Mouse (Mus musculus) kidney, postnatal 14 days (tissue): ENCODE measurements at regions not wholly inside any gene's neighbourhood (a gene's known extent, or its start where the extent isn't known, plus 50 kb on each side); places are given as distances from the start of the nearest gene placed in this dataset.
"Not testable (repeated sequence)": the region's sequence is repeated elsewhere in the genome, so short reads cannot be mapped to it uniquely, and the experiment has no call there.

Experiments
- DNase-seq: peaks from one replicate; pipeline ENCODE4 v3.0.0; 2022; ENCODE audit warnings: mixed read lengths

DNA sequence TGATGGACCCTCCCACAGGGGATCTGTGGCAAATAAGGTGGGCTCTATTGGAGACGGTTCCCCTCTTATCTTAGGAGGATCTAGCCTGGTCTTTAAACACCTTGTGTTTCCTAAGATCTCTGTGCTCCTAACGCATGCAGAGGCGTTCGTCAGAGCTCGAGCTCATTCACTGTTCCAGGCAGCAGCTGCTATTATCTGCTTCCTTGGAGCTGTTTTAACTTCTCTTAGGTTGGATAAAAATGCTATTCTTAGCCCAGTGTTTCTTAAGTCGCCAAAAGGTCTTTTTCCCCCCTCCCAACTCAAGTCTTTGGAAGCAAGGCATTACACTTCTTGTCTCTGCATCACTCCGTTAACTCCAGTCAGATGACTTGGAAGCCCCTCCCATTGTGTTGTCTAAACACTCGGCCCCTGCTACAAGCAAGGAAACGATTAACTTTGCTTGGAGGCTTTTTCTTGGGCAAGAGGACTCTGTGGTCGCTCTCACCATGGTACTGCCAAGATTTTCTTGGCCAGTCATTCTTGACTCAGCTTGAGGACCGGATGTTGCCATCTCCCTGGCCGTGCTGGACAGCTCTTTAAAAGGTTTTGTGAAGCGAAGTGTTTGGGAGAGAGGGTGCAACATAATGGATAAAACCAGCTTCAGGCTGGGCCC lies 185.6 kb downstream of the Diras2 start:
- no peak for DNase-seq

DNA sequence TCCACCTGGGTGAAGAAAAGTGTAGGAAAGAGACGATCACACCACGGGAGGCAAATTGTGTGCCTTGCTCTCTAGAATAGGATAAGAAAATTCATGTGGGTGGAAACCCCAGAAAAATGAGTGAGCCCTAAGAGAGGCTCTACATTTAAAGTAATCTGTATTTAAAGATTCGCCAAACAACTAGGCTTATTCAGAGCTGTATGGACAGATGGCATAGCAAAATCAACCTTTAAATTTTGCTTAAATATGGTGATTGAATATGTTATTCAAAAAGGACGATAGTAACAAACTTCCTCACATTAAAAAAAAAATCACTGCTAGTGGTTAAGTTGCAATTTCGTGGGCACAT lies 185.1 kb downstream of the Diras2 start:
- DNase-seq = no peak

DNA sequence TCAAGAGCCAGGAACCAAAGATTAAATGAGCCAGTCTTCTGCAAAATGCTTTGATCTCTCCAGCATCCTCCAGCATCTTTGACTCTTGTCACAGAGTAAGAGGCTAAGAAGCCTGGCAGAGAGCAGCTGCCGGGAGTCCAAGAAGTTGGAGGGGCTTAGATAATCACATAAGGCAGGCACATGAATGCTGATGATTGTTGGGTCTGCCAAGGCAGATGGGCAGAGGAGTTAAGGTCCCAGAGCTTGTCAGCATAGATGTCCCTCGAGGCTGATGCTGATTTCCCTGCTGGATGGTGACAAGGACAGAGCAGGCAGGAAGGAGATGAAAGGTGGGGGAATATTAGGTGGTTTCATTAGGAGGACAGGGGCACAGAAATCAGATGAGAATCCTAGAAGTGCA lies 183.4 kb downstream of the Diras2 start:
- no peak for DNase-seq

DNA sequence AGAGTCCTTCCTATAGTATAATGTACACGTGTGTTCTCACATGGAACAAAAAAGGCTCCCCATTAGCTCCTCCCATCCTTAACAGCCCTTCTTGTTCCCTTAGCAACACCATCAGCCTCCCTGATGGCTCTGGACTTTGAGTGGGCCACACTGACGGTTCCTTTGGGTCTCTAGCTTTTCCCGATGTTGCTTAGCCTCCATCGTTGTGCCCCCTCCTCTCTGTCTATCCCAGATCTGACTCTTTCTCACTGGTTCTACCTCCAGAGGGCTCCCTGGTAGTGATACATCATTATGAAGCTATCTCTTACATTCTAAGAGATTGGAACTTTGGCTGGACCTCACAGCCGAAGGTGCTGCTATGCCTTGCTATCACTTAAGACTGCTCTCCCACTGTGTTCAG lies 181.5 kb downstream of the Diras2 start:
- DNase-seq = no peak

DNA sequence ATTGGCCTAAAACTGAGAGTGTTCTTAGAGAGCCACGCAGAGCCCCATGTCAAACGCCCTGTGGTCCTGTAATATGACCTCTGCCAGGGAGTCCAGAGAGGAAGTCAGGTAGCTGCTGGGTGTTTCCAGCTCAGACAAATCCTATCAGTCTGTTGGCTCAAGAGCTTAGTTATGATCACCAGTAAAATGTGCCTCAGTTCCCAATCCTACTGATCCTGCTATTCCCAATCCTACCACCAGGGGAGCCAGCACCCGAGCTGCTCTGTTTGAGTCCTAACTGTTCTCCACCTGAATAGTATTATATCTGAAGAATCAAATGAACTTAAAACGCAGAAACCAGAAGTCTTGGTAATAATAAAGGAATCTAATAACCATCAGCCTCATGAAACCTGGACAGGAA lies 178.5 kb downstream of the Diras2 start:
- no peak for DNase-seq

DNA sequence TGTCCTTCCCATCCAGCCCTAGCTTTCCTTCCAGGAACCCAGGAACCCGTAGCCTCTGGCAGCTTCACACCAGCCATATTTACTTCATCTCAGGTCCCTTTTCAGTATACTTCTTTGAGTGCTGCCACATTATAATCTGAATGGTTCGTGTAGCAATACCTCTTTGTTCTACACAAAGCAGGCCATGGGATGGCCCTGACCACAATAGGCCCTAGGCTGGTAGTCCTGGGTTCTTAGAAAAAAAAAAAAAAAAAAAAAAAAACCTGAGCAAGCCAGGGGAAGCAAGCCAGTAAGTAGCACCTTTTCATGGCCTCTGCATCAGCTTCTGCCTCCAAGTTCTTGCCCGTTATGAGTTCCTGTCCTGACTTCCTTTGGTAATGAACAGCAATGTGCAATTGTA lies 177.6 kb downstream of the Diras2 start:
- DNase-seq = no peak

DNA sequence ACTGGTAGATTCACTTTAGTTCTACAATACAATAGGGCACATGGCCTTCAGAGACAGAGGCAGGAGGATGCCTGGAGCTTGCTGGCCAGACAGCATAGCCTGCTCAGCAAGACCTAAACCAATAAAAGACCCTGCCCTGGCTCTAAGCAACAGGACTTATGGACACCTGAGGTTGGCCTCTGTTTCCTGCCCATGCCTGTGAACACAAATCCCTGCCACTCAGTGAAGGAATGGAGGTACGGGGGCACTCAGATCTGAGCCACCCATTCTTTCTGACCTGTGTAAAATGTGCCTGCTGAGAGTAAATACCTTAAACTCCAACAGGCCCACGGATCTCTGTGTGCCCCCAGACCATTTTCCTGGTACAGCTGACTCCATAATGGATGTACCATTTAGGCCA lies 177.1 kb downstream of the Diras2 start:
- no peak for DNase-seq

DNA sequence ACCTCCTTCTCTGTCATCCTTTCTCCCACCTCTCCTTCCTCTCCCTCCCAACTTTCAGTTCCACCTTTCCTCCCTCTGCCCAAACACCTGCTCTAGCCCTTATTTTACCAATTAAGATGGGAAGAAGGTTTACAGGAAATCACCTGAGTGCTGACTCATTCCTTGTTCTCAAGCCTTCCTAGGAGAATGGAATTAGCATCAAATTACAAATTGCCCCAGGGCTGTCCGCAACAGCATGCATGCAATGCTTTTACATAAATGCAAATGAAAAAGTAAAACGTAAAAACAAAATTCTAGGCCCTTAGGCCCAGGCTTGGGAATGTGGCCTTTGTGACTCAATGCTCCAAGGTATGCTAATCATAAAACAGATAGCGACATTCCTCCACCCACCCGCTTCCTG lies 175.2 kb downstream of the Diras2 start:
- DNase-seq = not testable (repeated sequence)

DNA sequence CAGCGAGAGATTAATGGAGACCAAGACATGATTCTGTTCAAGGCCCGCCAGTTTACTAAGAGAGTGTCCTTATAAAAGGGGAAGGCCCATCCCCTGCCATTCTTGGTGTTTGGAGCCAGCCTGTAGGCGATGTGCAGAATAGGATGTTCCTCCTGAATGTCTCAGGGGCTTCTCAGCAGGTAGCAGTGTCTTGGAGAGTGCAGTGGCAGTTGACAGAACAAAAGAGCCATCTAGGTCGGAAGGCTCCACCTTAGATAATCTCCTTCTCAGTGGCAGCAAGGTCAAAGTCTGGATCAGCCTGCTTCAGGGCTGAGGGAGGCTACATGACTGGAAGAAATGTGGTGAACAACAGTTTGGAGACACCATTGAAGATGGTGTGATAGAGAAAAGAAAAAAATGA lies 171.7 kb downstream of the Diras2 start:
- DNase-seq = not testable (repeated sequence)

DNA sequence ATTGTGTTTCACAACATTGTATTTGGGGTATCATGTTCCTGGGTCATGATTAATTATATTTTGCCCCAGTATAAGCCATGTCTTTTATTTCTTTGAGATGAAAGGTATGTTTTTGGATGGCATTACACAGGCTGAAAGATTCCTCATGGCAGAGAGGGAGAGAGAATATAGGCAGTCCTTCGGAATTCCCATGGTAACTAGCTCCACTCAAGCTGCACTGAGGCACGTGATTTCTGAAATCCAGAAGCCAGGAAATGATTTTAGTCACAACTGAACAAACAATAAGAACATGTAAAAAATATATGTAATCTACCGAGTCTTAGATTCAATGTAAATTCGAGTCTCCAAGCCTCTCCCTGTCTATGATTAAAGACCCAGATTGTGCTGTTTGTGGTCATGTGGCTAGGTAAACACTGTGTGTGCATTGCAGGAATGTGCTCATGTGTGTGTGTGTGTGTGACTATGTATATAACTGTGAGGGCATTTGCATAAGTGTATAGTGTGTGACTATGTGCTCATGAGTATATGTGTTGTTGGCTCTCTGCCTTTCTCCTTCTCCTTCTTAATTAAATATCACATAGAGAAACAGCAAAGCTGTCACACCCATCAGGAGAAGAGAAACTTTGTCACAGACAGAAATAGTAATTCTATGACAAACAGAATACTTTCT lies 169.8 kb downstream of the Diras2 start:
- no peak for DNase-seq

DNA sequence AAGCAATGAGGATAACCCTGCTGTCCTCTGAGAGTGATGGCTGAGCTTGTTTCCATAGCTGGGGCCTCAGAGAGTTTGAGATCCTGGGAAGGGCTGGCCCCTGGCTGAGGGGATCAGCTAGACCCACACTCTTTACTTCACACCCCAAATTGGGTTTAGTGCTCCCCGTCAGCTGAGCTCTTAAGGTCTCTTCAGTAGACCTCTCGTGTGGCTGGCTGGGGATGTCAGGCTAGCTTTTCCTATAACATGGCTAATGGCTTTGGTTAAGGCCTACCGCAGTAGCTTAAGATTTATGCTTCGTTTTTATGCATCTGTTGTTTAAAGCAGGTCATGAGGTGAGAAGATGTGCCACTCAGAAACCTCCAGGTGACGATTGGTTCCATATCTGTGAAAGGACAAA lies 168.8 kb downstream of the Diras2 start:
- DNase-seq = no peak

DNA sequence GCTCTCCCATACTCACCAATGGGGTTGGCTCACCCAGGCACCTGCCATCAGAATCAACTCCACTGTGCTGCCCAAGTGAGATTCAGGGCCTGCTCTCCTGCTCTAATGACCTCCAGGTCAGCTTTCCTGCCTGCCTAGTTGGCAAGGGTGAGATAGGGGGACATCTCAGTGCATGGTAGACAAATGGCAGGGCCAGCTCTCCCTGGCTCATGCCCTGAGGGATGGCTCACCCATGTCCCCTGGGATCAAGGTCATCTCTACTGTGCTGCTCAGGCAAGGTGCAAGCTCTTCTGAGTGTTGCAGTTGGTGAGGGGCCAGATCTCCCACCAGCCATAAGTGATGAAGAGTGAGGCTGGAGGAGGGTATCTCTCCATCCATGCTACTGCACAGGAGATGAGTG lies 161.2 kb downstream of the Diras2 start:
- DNase-seq = no peak

DNA sequence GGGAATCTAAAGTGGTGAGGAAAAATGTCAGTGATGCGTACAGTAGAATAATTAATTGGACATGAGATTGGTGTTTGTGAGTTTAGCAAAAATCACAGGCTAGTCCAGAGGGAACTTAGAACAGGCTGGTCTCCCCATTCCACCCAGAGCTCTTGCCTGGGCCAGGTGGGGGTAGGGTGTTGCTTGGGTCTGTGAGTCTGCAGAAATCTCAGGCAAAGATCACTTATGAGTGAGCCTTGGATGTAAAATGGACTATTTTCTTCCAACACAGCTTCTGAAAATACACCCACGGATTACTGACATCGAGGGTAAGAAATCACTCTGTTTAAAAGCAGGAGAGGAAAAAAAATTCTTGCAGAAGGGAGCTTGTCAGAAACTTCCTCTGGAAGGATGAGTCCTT lies 159.1 kb downstream of the Diras2 start:
- DNase-seq = no peak

DNA sequence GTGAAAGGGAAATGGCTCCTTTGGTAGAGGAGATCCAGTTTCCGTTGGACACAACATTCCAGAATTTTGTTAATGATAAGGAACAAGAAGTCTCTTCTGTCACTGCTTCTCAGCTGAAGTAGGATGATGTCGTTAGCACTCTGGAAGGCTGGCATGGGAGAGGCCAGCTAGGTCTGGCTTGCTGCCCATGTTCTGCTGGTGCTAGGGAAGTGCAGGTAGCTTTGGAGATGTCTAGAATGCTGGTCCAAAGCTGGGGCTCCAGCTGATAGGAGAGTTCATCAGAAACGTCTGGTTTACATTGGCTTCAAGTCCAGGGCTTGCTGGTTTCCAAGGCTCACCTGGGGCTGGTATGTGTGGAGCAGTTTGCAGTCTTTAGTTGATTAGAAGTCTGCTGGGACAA lies 156.3 kb downstream of the Diras2 start:
- no peak for DNase-seq

DNA sequence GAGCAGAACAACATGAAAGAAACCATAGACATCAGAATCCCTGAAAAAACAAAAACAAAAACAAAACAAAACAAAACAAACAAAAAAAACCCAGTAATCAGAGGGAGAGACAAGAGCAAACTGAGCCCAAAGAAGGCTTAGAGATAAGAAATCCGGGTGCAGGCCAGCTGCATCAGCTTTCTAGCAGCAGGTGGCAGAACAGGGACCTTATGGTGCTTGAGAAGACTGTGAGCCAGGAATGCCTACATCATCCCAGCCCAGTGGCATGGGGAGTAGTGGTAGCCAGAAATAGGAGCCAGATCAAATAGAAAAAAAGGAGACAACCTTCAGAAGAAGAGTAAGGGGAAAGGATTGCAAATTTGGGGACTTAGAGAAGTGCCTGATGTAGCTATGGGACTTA lies 152.8 kb downstream of the Diras2 start:
- no peak for DNase-seq

DNA sequence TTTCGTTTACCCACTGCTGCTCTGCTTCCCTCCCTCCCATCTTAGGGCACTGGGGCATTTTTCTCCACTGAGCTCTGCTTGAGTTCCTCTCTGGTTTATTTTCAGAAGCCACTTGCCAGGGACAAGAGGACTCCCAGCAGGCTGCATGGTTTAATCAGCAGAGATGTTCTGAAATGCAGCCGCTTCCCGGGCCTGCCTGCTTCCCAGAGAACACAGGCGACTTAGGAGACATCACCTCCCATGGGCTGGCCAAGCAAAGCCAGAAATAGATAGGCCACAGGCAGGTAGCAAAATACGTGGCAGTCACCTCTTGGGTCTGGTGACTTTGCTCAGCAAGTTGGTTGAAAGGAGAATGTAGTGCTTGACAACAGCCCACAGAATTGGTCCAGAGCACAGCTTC lies 141.8 kb downstream of the Diras2 start:
- DNase-seq = no peak

DNA sequence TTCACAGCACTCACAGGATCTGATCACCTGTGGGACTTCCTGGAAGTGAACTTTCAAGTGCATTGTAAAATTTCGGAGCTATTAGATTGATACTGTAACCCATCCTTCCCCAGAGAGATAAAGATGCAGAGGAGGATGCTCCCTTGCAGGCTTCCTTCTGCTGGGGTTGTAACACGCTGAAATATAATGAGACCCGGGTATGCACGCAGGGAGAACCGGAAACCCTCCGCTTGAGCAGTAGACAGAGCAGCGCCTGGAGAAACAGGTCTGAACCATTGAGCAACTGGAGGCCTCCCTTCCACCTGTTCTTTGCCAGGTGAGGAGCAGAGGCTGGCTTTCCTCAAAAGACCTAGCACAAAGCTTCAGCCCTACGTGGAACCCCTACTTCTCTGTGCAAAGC lies 135.3 kb downstream of the Diras2 start:
- no peak for DNase-seq

DNA sequence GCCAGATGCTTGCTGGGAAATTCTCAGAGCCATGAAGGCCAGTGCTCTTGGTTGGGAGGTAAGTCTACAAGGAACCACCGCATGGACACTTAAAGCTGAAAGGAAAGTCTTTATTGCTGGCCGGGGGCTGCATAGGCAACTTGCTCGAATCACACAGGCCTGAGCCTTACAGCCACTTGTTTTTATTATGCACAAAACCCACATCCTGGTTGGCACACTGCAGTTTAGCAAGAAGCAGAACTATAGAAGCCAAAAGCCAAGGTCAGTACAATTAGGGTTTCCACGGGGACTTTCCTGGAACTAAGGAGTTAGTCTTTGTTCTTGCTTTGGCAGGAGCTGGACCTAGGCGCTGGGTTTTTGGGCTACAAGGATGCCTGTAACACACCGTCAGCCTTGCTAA lies 132.7 kb downstream of the Diras2 start:
- DNase-seq = no peak

DNA sequence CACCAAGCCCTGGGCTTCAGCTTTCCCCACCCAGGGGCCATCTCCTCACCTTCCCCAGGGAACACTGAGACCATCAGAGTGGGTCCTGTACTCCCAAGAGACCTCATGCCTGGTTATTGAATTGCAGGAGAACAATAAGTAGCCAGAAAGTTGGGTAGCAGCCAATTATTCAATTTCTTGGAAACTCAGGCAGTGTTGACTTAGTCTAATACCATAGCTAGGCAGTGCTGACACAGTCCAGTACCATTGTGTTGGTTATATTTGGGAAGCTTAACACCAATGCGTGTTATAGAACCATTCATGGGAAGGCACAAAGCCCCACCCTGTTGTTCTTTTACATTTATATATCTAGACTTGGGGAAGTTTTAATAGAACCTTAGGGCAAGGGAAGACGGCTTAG lies 131.9 kb downstream of the Diras2 start:
- peak; percentile 17 for DNase-seq

DNA sequence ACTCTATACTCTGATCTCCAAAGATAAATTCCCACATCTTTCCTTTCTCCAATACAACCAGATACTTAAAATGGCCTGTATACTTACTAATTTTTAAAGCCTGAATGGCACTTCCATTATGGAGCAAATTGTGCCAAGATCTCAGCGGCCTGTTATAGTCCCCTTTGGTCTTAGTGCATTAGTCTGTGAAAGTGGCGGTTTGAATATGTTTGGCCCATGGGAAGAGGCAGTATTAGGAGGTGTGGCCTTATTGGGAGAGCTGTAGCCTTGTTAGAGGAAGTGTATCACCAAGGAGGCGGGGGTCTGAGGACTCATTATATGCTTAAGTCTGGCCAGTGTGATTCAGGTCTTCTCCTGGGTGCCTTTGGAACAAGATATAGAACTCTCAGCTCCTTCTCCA lies 127.3 kb downstream of the Diras2 start:
- no peak for DNase-seq

DNA sequence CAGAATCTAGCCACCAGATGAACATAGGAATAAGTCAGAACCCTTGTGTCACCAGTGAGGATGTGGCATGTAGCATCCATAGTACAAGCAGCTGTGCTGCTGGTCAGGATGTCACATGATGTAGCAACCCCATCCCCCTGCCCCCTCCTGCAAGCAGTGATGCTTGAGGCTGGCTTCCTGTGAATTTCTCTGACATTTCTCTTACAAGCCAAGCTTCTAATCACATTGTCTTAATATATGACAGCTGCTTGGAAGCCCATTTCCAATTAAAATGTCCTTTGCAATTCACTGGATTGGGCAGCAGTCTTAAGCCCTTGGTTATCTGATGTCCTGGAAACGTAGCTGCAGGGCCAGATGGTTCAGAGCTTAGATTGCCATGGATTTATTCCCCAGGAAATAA lies 114.8 kb downstream of the Diras2 start:
- DNase-seq = no peak

DNA sequence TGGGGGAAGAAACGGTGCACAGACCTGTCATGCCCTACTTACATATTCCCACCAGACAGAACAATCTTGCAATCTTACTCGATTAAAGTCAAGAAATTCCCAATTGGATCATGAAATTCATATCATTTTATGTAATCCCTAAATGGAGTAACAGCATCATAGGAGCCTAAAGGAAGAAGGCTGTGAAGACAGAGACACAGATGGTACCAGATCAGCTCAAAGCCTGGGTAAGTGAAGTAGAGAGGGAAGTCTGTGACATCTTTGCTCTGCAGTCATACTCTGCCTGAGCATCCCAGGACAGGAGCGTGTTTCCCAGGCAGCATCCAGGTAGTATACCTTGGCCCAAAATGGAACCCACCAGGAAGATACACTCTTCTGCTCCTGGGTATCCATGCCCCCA lies 108.6 kb downstream of the Diras2 start:
- no peak for DNase-seq

DNA sequence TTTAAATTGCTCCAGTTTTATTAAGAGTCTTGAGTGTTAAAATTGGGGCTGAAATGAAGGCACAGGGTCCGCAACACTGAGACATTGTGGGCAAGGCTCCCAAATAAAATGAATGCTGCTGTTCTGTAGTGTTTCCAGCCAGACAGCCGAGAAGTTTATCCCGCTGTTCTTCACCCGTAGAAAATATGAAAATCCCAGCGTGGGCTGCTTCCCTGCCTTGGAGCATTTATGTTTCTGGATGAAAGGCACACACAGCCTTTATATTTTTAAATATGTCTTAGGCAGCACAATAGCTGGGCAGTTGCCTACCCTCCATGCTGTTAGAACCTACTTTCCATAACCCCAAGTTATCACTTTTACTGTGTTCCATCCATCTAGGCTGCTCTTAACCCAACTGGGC lies 102.6 kb downstream of the Diras2 start:
- no peak for DNase-seq

DNA sequence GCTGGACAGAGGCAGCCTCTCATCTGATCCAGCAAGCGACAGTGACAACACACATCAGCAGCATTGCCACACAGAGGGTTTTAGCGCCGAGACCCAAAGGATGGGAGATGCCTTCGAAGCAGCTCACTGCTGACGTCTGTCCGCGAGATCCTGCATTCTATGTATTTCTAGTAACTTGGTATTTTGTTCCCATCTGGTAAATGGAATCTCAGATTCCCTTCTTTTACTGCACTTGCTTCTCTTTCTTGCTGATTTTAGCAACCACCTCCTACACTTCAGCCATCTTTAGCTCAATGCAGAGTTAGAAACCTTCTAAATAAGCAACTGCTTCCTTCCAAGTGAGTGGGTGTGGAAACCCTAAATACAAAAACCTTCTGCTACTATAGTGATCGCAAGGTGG lies 94.3 kb downstream of the Diras2 start:
- DNase-seq = no peak

DNA sequence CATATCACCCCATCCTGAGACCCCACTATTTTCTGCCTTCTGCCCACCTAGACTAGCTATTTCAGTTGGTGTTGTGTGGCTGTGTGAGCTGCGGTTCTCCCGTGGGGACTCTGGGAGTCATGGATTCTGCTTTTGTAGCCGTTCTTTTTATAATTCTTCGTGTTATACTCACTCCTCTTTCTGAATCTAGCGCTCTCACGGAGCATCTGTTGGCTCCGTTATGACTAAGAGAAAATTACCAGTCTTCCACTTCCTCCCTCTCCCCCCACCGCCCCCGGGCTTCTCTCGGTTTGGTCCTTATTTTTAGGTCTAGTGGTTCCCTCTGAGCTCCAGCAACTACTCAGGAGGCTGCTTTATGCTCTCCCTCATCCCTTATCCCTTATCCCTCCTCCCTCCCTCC lies 85.6 kb downstream of the Diras2 start:
- no peak for DNase-seq
